ENCODE assay signal across 7 mouse cellular contexts in genomic region chr14:60176469-60176890, GRCm38 (mm10). TPM values are rescaled to one million over a fixed set of nuclear protein-coding genes. Genes with fewer than 3 reads are reported as not detected.
DNase-seq lines count a peak whose midpoint lies in the region; ATAC-seq lines count a peak whose summit lies in the region.

No protein-coding gene starts in this region.

- no peak for ATAC-seq in forebrain, embryonic 16.5 days
- no peak; the same call in 1 of the 2 replicates for ATAC-seq in stomach, embryonic 16.5 days (ENCODE audit: insufficient read depth, low FRiP score)
- ATAC-seq in erythroid progenitor cell, adult 5-6 weeks (replicated peaks; ENCODE audit: low FRiP score, poor library complexity, severe bottlenecking): no peak

- WGBS in forebrain, embryonic 16.5 days: 32% methylated on average over 9 of the region's 9 CpGs
- 40% methylated on average over 9 of the region's 9 CpGs for WGBS in stomach, embryonic 16.5 days

- no peaks in the 10 kb centered on the region for H3K36me3 ChIP-seq in forebrain, embryonic 16.5 days (ENCODE audit: control insufficient read depth, insufficient read depth)
- no peaks in the 10 kb centered on the region for H3K36me3 ChIP-seq in stomach, embryonic 16.5 days (ENCODE audit: control insufficient read depth, insufficient read depth, low read length)

- H3K9me3 ChIP-seq in forebrain, embryonic 16.5 days (ENCODE audit: control insufficient read depth, low read length): no peaks in the 10 kb centered on the region
- H3K9me3 ChIP-seq in stomach, embryonic 16.5 days (replicated peaks; ENCODE audit: control insufficient read depth, low read length): no peaks in the 10 kb centered on the region

- H3K4me1 ChIP-seq in forebrain, embryonic 16.5 days (replicated peaks; ENCODE audit: control insufficient read depth, insufficient read depth, low read length): no peaks in the 10 kb centered on the region; the same call in 1 of the 2 replicates
- H3K4me1 ChIP-seq in stomach, embryonic 16.5 days (ENCODE audit: control insufficient read depth, insufficient read depth, low read length): 0 out of 2 replicates have a peak, but pooled peaks cover 5% of the 10 kb centered on the region

- peak; percentile 36 for DNase-seq in retina, embryonic 14.5 days (ENCODE audit: low spot score)
- DNase-seq in retina, postnatal 1 day: no peak
- DNase-seq in liver: peak; percentile 8
- no peak for DNase-seq in ovary, adult 18-20 months (ENCODE audit: low spot score)

- H3K27me3 ChIP-seq in forebrain, embryonic 16.5 days (replicated peaks; ENCODE audit: control insufficient read depth, insufficient read depth, low read length): no peaks in the 10 kb centered on the region
- peaks cover 6% of the 10 kb centered on the region; the same call in 1 of the 2 replicates for H3K27me3 ChIP-seq in stomach, embryonic 16.5 days (ENCODE audit: control insufficient read depth, insufficient read depth, low read length)

- H3K4me2 ChIP-seq in forebrain, embryonic 16.5 days (ENCODE audit: low read length): peak overlapping the region; percentile 81
- H3K4me2 ChIP-seq in stomach, embryonic 16.5 days (ENCODE audit: low read depth, low read length): peak overlapping the region; percentile 94

- H3K27ac ChIP-seq in forebrain, embryonic 16.5 days (ENCODE audit: low read length): no peak overlapping the region
- peak overlapping the region; percentile 26; the same call in 1 of the 2 replicates for H3K27ac ChIP-seq in stomach, embryonic 16.5 days (ENCODE audit: low read length)

- peak overlapping the region; percentile 91 for H3K9ac ChIP-seq in forebrain, embryonic 16.5 days (replicated peaks; ENCODE audit: low read depth, low read length)
- H3K9ac ChIP-seq in stomach, embryonic 16.5 days (ENCODE audit: low read length): peak overlapping the region; percentile 84; the same call in 1 of the 2 replicates

- H3K4me3 ChIP-seq in forebrain, embryonic 16.5 days (replicated peaks; ENCODE audit: low read length): peak overlapping the region; percentile 75
- H3K4me3 ChIP-seq in stomach, embryonic 16.5 days (replicated peaks; ENCODE audit: low read length): peak overlapping the region; percentile 68

RNA-seq across cellular contexts. Expression of gene Atp8a2, which starts 20.5 kb away (rescaled TPM):
- 36.3 and 47.2 TPM in 2 replicates for polyA plus RNA-seq in forebrain, embryonic 16.5 days (2015; fragmentation: Nextera tagmentation; extraction: Ambion mirVana)
- polyA plus RNA-seq in stomach, embryonic 16.5 days (2015; fragmentation: Nextera tagmentation; extraction: Ambion mirVana): 5.2 and 5.4 TPM in 2 replicates
- total RNA-seq in erythroid progenitor cell, adult 5-6 weeks (2015; ENCODE audit: low replicate concordance): not detected in 2 replicates
- 0.13 TPM in 1 of 2 replicates, not detected in the other for total RNA-seq in erythroid progenitor cell, adult 5-6 weeks (2017; ENCODE audit: low replicate concordance)

Comparison
In these comparisons a context has a peak if more than half of its experiments do, and no peak if none do; other contexts are left out.
1. DNase-seq: peak in retina, embryonic 14.5 days (single experiment) and liver (single experiment); none in retina, postnatal 1 day (single experiment) and ovary, adult 18-20 months (single experiment).